Mouse (Mus musculus) layer of hippocampus, adult 9-10 months (tissue): ENCODE measurements at regions not wholly inside any gene's neighbourhood (a gene's known extent, or its start where the extent isn't known, plus 50 kb on each side); places are given as distances from the start of the nearest gene placed in this dataset.
A peak's percentile ranks its signal among the peaks of the same experiment; 100 is the strongest.
"Not testable (repeated sequence)": the region's sequence is repeated elsewhere in the genome, so short reads cannot be mapped to it uniquely, and the experiment has no call there.

Experiments used
- DNase-seq: peaks from one replicate; pipeline ENCODE4 v3.0.0; 2022; ENCODE audit warnings: low spot score

DNA sequence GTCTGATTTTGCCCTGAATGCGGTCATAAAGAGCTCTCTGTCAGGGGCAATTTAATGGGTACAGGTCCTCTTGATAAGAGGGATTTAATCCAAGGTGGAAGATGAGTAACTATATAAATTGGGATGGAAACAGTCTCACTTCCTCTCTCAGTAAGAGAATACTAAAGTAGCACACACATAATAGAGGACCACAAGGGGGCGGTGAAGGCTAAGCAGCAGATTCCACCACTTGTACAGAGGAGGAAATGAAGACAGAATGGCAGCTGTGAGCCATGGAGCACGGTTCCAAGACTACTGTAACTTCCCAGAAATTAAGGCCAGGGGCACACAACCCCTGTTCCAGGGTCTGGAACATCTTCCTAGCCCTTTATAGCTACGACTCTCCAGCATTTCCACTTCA lies 262.6 kb upstream of the Ywhaq start:
- not testable (repeated sequence) for DNase-seq

DNA sequence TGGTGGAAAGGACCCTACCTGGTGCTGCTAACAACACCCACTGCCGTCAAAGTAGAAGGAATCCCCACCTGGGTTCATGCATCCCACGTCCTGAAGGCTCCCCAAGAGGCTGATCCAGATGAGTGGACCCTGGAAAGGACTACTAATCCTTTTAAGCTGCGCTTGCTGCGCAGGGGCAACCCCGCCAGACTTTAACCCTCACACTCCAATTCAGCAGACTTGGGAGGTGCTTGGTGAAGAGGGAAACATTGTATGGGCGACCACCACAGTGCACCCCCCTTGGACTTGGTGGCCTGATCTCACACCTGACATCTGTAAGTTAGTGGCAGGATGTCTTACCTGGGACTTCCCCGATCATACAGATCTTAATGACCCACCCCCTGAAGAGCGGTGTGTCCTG lies 231.9 kb upstream of the Ywhaq start:
- DNase-seq: not testable (repeated sequence)

DNA sequence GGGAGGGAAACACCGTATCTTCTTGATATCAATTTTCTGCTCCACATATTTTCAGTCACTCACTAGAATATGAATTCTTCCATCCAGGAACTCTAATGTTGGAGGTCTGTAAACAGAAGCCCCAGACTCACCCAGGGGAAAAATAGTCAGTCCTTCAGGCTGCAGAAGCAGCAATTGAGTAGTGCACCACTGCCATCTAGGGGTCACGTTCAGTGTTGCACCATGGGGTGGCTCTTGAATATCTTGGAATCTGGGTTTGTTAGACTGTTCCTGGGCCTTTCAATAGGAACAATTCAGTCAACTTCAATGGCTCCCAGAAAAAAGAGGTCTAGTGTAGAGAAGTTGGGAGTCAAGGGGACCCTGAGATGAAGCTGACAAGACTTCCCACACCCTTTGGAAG lies 196.3 kb upstream of the Ywhaq start:
- DNase-seq: peak; percentile 56

DNA sequence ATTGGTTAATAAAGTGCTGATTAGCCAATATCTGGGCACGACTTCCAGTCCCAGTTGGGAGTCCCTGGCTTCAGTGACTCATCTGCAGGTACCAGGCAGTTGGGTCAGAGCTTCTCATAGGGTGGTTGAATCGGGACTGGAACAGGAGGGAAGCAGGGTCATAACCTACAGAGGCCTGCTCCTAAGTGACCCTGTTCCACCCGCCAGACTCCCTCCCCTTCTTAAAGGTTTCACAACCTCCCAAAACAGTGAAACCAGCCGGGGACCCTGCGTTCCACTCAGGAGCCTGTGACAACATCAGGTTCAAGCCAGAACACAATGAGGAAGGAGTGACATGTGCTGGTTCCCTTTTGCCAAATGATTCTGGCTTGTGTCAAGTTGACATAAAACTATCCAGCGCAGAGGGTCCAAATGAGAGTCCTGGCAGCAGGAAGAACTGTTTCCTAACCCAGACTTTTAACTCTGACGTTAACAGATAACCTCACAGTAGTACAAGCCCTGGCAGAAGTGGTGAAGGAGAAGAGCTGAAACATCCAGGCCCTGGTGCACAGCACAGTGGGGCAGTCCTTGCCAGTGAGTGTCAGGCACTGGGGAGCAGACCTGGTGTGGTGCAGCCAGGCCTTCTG lies 151.1 kb upstream of the Ywhaq start:
- no peak for DNase-seq

DNA sequence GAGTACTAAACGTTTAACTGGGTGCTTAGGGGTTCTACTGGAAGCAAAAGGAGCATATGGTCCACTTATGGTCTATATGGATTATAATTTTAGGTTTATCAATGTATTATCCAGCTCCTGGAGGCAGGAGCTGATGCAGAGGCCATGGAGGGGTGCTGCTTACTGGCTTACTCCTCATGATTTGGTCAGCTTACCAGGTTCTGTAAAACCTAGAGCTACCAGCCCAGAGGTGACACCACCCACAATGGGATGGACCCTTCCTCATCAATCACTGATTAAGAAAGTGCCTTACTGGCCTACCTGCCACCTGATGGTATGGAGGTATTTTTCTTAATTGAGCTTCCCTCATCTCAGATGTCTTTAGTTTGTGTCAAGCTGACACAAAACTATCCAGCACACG lies 126.5 kb upstream of the Ywhaq start:
- not testable (repeated sequence) for DNase-seq

DNA sequence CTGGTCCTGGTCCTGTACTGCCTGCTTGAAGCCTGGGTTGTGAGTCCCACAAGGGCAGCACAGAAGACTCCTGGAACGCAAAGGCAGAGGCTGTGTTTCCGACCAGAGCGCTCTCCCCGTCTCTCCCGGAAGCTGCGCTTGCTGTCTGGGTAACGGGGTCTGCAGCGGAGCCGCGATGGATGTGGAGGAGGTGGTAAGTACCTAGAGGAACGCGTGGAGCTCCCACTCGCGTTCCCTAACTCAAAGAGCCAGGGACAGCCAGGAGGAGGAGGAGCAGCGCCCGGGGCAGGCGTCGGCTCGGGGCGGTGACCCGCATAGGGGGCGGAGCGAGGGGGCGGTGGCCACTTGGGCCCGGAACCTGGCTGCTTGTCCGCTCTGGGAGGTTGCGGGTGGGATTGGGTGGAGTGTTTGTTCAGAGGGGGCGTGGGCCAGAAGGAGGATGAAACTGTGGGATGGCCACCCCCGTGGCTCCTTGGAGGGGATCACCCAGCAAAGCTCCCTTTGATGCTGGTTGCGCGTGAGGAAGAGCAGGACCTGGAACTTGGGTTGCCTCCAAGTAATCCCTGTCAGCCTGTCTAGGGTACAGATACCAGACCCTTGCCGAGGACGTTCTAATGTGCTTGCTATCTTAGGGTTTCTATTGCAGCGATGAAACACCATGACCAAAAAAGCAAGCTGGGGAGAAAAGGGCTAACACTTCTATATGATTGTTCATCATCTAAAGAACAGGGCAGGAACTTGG lies 125.9 kb upstream of the Ywhaq start:
- peak; percentile 18 for DNase-seq

DNA sequence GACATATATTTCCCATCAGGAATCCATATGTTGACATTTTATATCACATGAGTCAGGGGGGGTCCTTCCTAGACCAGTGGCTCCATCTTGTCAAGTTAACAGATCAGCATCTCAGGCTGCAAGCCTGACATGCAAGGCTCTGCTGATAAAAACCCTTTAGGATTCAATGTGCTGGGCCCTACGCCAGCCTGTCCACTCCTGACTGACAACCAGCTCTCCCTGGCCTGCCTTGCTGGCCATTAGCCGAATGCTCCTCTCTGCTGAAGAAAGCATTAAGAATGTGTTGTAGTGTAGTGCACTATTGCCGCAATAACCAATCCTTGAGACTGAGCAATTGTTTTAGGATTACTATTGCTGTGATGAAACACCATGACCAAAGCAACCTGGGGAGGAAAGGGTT lies 114.3 kb upstream of the Ywhaq start:
- DNase-seq: no peak

DNA sequence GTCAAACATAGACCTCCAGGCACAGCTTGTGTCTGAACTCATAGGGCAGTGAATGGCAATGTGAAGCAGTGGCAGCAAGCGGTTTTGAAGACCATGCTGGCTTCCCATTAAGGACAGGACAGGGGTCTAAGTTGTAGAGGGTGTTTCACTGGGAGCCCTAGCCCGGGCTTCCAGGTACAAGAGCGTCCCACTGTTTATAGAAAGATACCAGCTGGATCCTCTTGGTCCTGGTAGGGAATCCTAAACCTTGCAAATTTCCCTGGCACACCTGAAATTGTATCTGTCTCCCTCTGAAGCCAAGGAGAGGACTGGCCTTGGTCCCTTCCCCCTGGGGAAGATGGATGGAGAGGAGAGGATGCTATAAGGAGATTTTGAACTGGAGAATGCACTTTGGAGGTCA lies 111.9 kb upstream of the Ywhaq start:
- not testable (repeated sequence) for DNase-seq

DNA sequence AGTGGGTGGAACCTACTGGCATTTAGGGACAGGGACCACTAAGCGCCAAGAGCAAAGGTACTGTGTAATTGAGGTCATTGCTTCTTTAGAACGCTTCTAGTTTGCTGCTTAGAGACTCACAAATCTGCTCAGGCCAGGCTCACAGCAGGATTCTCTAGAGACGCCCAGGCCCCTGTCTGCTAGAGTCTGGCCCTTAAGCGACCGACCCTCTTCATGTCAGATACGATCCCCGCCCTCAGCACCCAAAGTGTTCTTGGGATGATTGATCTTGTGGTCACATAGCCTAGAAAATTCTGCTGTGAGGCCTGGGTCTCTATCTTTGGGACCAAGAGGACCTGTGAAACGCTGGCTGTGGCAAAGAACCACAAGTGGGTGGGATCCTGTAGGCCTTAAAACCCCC lies 109.9 kb upstream of the Ywhaq start:
- DNase-seq: not testable (repeated sequence)

DNA sequence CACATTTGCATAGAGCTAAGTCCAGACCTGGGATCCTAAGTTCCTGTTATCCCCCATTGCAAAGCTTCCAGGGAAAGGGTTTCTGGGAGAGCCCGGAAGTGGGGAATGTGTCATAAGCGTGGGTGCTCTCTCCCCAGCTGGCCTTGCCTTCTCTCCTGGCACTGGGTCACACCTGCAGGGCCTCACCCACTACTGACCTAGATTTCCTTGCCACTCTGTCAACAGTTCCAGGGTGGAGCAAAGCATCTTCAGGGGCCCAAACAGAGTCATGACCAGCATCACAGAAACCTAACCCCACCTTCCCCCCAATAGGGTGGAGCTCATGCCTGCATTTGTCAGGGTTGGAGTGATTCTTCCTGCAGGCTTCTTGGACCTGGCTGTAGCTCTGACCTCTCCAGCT lies 109.5 kb upstream of the Ywhaq start:
- not testable (repeated sequence) for DNase-seq

DNA sequence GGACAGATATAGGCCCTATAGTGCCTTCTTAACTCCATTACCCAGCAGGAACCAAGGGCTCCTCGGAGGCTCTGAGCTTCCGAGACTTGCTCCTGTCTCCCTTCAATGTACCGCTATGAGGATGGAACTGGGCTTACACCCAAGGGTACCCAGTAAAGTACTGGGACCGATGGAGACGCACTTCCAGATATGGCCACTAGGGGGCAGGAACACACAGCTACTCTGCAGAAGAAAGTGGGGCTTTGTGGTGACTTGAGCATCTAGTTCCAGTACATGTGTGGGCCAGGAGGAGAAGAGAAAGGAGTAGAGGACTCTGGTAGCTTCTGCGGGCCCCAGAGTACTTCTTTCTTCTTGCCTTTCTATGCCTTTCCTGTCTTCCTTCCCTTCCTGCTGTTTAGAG lies 108.1 kb upstream of the Ywhaq start:
- DNase-seq: not testable (repeated sequence)

DNA sequence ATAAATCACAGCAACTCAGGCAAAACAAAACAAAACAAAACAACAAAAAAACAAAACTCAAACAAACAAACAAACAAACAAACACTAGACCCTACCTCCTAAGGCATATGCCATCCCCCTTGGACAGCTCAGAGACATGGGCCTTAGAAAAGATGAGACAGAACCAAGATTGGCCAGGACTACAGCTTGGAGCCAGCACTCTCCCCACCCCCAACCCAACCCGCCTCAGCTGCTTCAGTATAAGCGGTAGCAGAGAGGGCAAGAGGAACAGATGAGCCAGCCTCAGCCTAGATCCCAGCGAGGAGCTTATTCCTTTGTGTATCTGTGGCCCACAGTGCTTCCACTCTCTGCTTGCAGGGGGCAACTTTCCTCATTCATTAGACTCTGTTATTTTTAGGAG lies 105.2 kb upstream of the Ywhaq start:
- DNase-seq: no peak

DNA sequence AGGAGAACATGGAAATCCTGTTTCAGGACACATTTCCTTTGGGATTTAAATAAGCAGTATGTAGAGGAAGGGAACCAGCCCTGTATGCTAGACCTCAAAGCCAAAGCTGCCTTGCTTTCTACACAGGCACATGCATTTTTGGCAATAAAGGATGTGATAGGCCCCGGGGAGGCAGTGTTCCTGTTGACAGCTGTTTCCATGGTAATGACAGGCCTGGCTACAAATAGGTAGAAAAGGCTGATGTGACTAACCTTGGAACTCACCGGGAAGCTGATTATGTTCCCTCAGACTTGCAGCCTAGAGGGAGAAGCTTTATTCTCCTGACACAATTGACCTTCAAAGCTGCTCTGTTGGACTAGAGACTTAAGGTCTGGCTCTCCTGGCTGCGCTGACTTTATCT lies 101.6 kb upstream of the Ywhaq start:
- no peak for DNase-seq

DNA sequence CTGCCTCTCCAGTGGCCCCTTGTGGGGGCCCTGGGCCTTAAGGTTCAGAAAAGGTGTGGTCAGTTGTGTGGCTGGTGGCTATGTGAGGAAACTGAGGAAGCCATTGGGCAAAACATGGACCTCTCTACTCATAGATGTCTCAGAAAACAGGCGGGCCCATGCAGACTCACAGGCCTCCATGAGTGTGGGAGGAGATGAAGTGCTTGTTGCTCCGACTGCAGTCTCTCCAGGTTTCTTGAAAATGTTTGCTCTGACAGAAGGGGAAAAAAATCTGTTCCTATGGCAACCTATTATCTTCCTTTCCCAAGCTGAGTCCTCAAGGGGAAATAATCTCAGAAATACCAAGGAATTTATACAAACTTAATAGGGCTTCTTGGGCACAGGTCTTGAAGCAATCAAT lies 95.3 kb upstream of the Ywhaq start:
- DNase-seq: no peak

DNA sequence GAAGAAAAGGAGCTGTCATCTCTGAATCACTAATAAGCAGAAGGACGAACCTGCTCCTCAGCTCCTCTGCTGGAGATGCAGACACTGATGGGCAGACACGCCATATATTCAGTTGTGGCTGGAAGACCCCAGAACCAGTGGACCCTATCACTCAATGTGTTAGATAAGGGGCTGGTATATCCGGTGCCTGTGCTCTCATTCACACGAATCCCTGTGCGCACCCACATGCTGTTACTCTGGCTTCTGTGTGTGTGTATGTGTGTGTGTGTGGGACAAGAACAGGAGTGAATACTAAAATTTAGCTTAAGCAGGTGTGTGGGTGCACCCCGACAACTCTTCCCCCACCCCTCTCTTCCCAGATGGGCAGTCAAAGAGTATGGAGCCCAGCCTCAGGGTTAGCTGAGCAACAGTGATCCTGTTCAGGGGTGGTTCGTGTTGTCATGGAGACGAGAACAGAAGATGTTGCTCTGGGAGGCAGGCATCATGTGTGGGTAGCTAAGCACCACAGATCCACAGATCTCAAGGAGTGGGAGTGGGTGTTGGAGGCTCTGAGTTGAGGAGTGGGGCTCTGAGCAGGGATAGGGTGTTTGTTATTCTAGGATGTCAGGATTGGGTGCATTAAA lies 93.7 kb upstream of the Ywhaq start:
- no peak for DNase-seq

DNA sequence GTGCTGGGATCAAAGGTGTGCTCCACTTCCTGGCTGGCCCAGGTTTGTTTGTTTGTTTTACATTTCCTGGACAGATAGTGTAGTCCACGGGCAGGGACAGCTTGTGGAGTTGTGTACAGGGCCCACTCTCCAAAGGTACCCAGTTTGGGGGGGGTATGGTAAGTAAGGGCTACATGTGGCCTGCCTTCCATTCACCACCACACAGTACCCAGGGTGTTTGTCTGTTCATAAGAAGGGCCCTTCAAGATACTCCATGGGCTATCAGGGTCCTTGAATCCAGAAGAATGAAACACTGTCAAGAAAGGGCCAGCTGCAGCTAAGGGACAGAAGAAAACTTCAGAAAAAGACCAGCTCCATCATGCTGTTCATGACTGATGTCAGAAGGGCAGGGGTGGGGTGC lies 89.6 kb upstream of the Ywhaq start:
- no peak for DNase-seq

DNA sequence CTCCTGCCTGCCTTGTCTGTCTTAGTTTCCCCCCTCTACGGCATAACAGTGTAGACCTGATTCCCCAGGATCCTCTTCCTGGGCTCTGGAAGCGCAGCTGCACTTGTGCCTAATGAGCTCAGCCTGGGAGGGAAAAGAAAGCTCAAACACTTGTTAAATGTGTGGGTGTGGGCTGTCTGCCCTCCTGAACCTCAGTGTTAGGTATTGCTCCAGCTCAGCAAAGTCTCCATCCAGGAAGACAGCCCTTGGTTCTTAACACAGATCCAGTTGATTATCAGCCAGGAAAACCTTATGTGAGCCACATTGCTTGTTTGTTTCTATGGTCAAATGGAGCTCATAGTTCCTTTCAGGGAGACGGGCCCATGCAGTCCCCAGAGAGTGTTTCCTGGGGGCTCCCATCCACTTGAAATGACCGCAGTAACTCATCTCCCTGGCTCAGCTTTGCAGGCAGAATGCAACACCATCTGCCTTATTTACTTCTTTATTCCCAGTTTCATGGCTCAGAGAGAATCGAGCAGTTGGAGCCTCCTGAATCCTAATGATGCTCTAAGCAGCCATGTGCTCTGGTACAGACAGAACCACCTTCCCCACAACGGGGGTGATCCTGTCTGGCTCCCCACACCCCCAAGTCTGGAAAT lies 88.4 kb upstream of the Ywhaq start:
- no peak for DNase-seq

DNA sequence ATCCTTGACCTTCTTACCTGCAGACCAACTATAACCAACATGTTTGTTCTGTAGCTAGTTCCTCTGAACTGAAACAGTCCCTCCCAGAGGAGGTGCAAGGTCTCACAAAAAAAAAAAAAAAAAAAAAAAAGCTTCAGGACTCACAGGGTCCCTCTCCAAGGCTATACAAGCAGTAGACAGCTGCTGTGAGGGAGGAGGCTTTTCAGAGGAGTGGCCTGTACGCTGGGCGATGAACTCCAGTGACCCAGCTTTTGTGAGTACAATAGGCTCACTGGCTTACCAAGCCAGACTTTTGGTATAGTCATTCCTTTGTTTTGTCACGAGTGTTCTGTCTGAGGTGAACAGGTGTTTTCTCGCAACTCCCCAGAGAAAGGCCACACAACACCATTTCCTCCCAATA lies 85.8 kb upstream of the Ywhaq start:
- no peak for DNase-seq

DNA sequence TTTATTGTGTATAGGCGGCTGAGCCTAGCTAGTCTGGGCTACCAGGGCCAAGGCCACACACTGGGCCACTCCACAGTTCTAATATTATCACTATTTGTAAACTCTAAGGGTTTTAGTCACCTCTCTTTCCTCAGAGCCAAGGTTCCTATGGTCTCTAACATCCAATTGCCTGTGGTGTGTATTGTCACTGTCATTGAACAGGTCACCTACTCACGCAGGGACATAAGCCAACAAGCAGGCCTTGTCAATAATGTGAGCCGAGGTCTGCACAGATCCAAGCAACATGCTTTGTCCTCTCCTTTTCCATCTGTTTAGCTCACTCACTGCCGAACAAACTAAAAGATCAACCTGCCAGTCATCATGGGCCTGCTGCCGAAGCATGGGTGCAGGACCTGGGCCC lies 79.5 kb upstream of the Ywhaq start:
- no peak for DNase-seq

DNA sequence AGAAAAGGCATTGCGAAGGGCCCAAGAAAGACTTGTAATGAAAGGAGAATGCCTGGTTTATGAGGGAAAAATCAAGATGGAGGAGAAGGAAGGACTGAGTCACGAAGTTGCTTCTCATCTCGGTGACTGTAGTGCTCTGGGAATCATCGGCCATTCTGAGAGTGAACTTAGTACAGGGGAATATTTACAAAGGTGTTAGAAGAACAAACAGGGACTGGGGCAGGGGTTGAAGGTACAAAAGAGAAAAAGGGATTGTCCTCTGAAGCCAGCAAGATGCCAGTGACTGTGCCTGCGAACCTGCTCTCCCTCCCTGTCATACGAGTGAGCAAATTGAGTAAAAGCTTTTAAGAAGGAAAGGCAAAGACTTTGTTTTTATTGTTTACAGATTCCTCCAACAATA lies 78.1 kb upstream of the Ywhaq start:
- DNase-seq: no peak

DNA sequence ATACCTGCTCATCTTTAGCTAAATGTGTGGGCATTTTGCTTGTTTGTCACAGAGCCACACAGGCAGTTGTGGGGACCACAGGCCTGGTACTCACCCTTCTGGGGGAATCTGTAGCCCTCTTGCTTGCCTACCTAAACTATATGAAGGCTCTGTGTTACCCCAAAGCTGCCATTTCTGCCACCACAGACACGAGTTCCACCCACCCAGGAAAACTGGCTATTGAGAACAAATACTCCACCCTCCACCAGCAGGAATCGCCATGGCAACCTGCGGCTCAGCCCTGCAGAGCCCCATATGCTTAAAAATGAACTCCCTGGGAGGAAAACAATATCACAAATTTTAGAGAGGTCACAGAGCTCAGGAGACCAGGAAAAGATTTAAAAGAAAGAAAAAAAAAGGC lies 76.0 kb upstream of the Ywhaq start:
- DNase-seq: no peak

DNA sequence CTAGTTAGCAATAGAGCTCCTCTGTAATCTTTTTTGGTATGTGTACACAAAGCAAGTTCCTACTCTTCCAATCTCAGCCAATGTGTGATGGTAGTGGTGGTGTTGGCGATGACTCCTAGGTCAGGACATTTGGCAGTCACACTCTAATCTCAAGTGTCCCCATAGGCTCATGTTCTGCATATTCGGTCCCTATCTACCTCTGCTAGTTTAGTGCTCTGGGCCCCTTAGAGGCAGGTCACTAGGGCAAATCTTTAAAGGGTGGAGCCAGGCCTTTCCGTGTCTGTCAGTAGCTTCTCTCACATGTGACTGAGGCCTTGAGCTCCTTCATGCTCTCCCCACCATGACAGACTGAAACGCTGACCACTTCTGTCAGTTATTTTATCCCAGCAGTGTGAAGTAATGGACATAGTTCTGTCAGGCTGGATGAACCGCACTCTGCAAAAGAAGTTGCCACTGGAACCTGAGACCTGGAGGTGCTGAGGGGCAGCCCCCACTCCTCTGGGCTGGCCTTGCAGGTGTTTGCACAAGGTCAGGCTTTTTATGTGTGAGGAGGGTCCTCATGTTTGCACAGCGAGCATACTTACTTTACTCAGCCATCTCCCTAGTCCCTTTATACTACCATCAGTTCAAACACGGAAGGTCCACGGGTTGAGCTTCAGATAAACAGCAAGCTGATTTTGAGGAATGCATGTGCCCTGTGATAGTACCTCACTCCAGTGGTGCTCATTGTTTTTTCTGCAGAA lies 75.3 kb upstream of the Ywhaq start:
- no peak for DNase-seq
